Mouse (Mus musculus) cerebellum, postnatal 4 days (tissue): ENCODE measurements around the gene Grik4.
A peak's percentile ranks its signal among the peaks of the same experiment; 100 is the strongest.

Source experiments
- DNase-seq, 2 experiments: peaks; one replicate each; pipeline ENCODE4 v3.0.0; 2022; ENCODE audit warnings: low spot score in 2 of 2, mixed read lengths in 1 of 2

Gene Grik4

DNA sequence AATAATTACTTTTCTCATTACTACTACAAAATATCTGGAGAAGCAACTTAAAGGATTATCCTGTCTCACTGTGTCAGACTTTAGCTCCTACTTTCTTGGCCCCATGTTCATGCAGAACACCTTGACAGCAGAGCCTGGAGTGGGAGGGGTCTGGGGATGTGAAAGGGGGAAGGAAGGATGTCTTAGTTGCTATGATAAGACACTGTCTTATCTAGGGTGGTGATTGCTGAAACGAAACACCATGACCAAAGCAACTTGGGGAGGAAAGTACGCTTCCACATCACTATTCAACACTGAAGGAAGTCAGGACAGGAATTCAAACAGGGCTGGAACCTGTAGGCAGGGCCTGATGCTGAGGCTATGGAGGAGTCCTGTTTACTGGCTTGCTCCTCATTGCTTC is 448.0 kb downstream of the Grik4 start:
- no peak for DNase-seq

DNA sequence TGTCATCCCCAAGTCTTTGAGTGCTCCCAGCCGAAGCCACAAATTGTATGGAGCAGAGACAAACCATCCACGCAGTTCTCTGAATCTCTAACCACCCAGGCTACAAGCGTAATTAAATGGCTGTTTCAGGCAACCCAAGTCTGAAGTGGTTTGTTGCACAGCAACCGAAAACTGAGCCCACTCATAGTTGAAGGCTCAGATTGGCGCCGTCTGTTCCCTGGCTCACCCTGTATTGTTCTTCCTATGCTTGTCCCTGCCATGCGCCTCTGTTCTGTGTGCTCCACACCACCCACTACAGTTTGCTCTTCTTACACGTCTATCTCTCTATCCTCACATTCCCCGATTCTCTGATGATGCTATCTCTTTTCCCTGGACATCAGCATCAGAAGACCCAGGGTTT is 452.5 kb downstream of the Grik4 start:
- DNase-seq = no peak

DNA sequence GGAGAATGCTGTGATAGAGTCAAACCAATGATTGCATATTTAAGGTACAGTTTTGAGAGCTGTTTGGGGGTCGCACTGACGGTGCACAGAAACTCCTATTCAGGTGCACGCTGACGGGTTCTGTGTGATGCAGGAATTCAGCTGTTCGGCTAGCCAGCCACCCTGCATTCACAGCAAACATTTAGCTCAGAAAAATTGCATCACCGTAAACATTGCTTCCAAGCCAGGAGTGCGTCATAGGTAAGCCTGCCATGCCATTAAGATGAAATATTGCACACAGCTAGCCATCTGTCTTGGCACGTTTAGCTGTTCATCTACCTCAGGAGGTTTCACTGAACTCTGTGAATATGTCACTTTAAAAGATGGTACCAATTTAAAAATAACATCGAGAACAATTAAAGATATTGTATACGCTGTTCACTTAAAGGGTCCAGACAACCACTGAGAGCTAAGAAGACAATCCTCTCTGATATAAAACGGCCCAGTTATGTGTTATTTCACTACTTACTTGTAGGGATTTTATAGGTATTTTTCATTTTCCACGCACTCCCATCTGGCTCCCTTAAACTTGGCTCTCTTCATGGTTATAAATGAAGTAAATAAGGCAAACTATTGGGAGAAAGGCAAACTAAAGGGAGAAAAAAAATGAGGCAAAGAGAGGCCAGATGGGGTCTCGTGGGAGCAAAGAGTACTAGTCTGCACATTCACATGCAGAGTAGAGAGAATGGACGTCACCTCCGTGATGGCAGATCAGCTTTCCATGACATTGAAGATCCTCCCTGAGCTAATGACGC is 453.5 kb downstream of the Grik4 start:
- DNase-seq = no peak

DNA sequence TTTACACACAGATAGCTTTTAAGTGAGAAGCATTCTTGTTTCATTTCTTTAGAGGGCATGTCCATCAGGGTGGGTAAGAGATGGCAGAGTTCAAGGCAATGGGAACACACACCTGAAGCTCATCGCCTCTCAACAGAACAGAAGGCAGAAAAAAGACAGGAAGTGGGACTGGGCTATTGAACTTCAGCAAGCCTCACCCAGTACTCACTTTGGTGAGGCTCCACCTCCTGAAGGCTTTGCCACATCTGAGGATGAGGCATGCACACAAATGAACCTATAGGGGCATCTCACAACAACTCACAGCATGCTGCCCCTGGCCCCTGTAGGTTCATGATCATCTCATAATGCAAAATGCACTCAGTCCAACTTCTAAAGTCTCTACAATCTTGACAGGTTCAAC is 456.2 kb downstream of the Grik4 start:
- no peak for DNase-seq

DNA sequence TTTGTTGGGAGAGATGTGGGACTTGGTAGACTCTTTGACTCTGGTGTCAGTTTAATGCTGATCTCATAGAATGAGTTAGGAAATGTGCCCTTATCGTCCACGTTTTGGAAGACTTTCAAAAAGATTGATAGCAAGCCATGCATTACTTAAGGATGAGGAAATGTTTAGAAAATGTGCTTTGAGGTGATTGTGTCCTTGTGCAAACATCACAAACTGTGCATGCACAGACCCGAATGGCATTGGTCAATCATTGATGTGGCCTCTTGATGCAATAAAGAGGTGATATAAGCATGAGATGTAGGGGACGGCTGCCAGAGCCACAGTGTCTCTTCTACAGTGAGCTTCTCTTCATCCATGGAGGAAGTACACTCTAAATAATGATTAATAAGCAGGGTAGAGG is 457.4 kb downstream of the Grik4 start:
- no peak for DNase-seq

DNA sequence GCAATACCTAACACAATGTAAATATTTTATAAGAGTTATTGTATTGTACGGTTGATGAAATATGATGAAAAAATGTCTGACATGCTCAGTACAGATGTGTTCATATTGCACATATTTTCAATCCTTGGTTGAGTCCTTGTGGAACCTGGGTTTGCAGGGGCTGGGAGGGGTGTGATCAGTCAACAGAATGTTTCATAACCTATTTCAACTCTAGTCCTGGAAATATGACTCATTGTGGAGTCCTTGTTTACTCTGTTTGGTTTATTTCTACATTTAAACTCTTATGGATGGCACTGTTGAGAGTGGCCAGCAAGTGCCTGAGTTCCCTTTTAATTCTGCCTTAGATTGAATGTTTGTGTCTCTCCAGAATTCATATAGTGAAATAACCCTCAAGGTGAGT is 459.6 kb downstream of the Grik4 start:
- no peak for DNase-seq

DNA sequence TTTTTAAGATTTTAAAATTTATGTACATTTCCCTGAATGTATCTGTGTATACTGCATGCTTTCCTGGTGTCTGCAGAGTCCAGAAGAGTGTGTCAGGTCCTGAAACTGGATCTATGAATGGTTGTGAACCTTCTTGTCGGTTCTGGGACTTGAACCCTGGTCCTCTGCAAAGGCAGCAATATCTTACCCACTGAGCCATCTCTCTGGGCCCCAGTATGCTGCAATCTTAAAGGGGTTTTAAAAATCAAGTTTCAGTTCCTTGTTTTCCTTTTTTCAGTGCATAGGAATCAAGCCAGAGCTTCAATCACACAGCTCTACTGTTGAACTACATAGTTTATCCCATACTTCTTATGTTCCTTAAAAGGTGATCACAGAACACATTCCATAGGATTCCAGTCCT is 461.3 kb downstream of the Grik4 start:
- DNase-seq = no peak

DNA sequence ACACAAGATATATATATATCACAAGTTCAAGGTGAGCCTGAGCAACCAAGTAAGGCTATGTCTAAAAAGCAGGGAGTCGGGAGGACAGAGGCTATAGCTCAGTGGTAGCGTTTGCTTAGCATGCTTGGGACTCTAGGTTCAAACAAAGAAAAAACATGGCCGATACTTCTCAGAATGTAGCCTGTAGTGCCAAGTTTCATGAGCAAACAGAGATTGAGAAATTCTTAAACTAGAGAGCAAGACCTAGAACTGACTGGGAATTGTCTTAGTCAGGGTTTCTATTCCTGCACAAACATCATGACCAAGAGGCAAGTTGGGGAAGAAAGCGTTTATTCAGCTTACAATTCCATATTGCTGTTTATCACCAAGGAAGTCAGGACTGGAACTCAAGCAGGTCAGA is 468.1 kb downstream of the Grik4 start:
- no peak for DNase-seq

DNA sequence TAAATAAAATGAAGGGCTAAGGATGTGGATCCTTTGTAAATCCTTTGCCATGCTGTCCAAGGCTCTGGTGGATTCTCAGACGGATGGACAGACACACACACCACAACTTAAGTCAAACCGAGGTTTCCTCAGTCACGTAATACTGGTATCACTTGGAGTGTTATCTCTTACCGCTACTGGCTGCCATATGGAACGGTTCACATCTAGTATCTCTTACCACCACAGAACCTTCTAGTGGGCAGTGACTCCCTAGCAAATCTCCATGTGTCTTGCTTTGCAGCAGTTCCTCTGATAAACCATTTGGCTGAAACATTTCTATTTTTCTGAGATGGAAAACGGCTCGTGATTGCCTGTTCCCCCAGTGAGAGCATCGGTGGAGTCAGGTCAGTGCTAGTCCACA is 470.0 kb downstream of the Grik4 start:
- DNase-seq = no peak

DNA sequence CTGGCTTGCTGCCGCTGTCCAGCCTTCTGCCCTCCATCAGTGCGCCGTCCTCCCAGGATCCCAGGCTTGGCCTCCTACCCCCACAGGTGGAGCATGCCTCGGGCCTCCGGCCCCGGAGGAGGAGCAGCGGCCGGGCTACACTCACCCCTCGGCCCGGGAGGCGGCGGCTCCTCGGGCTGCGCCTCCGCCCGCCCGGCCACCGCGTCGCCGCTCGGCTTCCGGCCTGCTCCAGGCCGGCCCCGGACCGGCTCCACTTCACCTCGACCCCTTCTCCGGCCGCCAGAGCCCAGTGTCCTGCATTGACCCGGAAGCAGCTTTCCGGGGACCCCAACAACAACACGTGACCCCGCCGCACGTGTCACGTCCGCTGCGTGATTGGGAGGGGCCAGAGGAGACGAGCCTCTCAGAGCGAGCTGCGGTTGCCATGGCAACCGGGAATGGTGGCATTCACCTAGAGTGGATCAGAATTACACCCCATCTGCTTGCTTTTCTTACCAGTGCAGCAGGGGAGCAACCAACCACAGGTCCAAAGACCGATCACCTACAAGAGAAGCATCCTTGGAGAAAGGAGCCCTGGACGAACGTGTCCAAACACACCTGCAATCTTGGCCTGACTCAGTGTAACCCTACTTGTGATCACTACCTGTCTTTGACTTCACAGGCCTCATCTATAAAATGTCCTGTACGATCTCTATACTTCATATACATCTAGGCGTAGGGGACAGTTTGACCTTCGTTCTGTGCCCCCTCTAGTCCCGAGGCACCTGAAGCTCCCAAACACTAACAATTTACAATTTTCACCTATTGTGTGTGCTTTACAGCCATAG is 472.2 kb downstream of the Grik4 start:
- DNase-seq = peak; percentile 76 to 90

DNA sequence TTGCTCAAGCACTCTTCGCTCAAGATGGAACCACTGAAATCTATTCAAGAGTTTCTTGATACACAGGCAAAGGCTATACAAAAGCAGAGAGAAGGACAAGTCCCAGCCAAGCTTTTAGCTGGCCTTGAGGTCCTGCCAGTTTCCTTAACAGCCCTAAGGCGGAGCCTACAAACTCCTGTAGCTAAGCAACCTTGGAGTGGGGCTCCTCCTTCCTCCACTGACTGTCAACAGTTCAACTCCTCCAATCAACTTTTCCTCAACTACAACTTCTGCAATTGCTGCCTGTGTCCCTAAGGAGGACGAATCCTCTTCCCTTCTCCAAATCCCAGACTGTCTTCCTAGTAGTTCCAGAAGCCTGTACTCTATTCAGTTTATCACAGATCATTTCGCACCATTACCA is 473.1 kb downstream of the Grik4 start:
- no peak for DNase-seq

DNA sequence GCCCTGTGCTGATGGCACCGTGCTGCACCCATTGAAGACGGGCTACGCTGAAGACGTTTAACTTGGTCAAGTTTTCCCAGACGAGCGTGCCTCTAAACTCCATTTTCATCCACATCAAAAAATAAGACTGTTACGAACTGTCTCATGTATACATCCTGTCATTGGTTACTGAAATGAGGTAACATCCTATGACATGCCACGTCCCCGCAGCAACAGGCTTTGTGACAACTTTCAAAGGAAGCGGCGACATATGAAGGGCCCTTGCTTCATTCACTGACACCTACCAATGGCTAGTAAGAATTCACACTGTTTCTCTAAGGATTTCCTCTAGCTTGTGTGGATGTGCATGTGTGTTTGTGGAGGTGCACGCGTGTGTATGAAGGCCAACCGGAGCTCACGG is 475.0 kb downstream of the Grik4 start:
- no peak for DNase-seq

DNA sequence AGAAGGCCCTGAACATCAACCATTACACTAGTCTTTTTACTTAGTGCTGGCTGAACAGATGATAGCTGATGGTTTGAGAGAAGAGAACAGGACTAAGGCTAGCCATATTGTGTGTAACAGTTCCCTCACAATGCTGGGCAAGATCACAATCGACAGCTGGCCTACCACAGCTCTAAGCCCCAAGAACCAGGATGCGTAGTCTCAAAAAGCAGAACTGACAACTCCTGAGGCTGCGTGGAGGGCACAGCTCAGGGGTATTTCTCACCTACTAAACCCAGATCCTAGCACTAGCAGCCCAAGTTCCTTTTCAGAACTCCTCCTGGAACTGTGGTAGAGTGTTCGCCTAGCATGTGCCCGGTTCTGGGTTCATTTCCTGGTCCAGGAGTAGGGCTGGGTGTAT is 475.9 kb downstream of the Grik4 start:
- DNase-seq = no peak
